Mouse (Mus musculus): ENCODE results near the gene Usp35. TPM values are rescaled to one million over a fixed set of nuclear protein-coding genes. Genes with fewer than 3 reads are reported as not detected.

Usp35 gene
- polyA plus RNA-seq, 3 experiments from 2014 or later, result 0.87 to 2.3 (median 2.3) TPM

- no peak for ATAC-seq
Measured at GRCm38 (mm10) chr7:97346111-97346821, 14.4 kb upstream of the Usp35 start.

GRCm38 (mm10) chr7:97345229-97345871 lies 13.5 kb upstream of the Usp35 start:
- ATAC-seq, result no peak

- ATAC-seq, result no peak
Measured at GRCm38 (mm10) chr7:97344655-97345054, 12.8 kb upstream of the Usp35 start.

- no peak for ATAC-seq
Measured at GRCm38 (mm10) chr7:97342961-97343360, 11.1 kb upstream of the Usp35 start.

GRCm38 (mm10) chr7:97340907-97341849 lies 9.4 kb upstream of the Usp35 start:
- ATAC-seq, result no peak

- no peak for ATAC-seq
Measured at GRCm38 (mm10) chr7:97339623-97340022, 7.8 kb upstream of the Usp35 start.

- no peak for ATAC-seq
Measured at GRCm38 (mm10) chr7:97338593-97338992, 6.8 kb upstream of the Usp35 start.

- no peak for ATAC-seq
Measured at GRCm38 (mm10) chr7:97336678-97337077, 4.9 kb upstream of the Usp35 start.

GRCm38 (mm10) chr7:97334406-97334805 lies 2.6 kb upstream of the Usp35 start:
- no peak for ATAC-seq

- ATAC-seq, result no peak
Measured at GRCm38 (mm10) chr7:97333113-97333898, 1.5 kb upstream of the Usp35 start.

GRCm38 (mm10) chr7:97332667-97333041 lies 834 bp upstream of the Usp35 start:
- peak; percentile 37 for ATAC-seq

GRCm38 (mm10) chr7:97330931-97331645 lies 732 bp downstream of the Usp35 start:
- ATAC-seq, result no peak

GRCm38 (mm10) chr7:97329676-97330075 lies 2.1 kb downstream of the Usp35 start:
- no peak for ATAC-seq

GRCm38 (mm10) chr7:97328891-97329588 lies 2.8 kb downstream of the Usp35 start:
- no peak for ATAC-seq

- no peak for ATAC-seq
Measured at GRCm38 (mm10) chr7:97327376-97327775, 4.4 kb downstream of the Usp35 start.

GRCm38 (mm10) chr7:97325156-97325985 lies 6.4 kb downstream of the Usp35 start:
- ATAC-seq, result no peak

GRCm38 (mm10) chr7:97324342-97324741 lies 7.5 kb downstream of the Usp35 start:
- ATAC-seq, result no peak

GRCm38 (mm10) chr7:97317706-97318105 lies 14.1 kb downstream of the Usp35 start:
- ATAC-seq, result no peak

- ATAC-seq, result no peak
Measured at GRCm38 (mm10) chr7:97315656-97316055, 16.2 kb downstream of the Usp35 start.

GRCm38 (mm10) chr7:97314646-97315045 lies 17.2 kb downstream of the Usp35 start:
- no peak for ATAC-seq

Measured in inflammation-experienced regulatory T-cells, adult 6 months (primary cell).